ENCODE assay signal across 28 mouse cellular contexts in genomic region chr8:77321901-77322300, GRCm38 (mm10).
A peak's percentile ranks its signal among the peaks of the same experiment; 100 is the strongest.
DNase-seq lines count a peak whose midpoint lies in the region; ATAC-seq lines count a peak whose summit lies in the region.
"Had no signal": no experiment of that assay in that cellular context is flagged by ENCODE, and none has a peak within 500 bp of the region (broad histone marks: within the 10 kb centered on the region; RNA-seq: fewer than 3 reads in every experiment).

No protein-coding gene starts in this region.

- H3K9me3 ChIP-seq in intestine, embryonic 14.5 days (ENCODE audit: control insufficient read depth, low read length), result no peaks in the 10 kb centered on the region
- no peaks in the 10 kb centered on the region for H3K9me3 ChIP-seq in intestine, embryonic 16.5 days (ENCODE audit: control insufficient read depth, low read length)
- no peaks in the 10 kb centered on the region for H3K9me3 ChIP-seq in limb, embryonic 11.5 days (ENCODE audit: control insufficient read depth, low read length)
- H3K9me3 ChIP-seq in limb, embryonic 10.5 days (replicated peaks), result no peaks in the 10 kb centered on the region
- no peaks in the 10 kb centered on the region for H3K9me3 ChIP-seq in midbrain, embryonic 10.5 days (replicated peaks)
- H3K9me3 ChIP-seq in midbrain, embryonic 13.5 days, result no peaks in the 10 kb centered on the region
- H3K9me3 ChIP-seq: embryonic facial prominence, embryonic 13.5 days; embryonic facial prominence, embryonic 15.5 days; forebrain, embryonic 10.5 days; forebrain, embryonic 12.5 days; G1E had no signal

- WGBS in intestine, embryonic 14.5 days, result 95% methylated on average over 4 of the region's 4 CpGs
- 93% methylated on average over 4 of the region's 4 CpGs for WGBS in intestine, embryonic 16.5 days
- WGBS in limb, embryonic 11.5 days, result 87% methylated on average over 4 of the region's 4 CpGs
- 93% methylated on average over 4 of the region's 4 CpGs for WGBS in limb, embryonic 10.5 days
- 94% methylated on average over 4 of the region's 4 CpGs for WGBS in midbrain, embryonic 10.5 days
- over 99% methylated on average over 4 of the region's 4 CpGs for WGBS in midbrain, embryonic 13.5 days

- no peaks in the 10 kb centered on the region for H3K27me3 ChIP-seq in intestine, embryonic 14.5 days (replicated peaks; ENCODE audit: control insufficient read depth, insufficient read depth, low read length)
- H3K27me3 ChIP-seq in intestine, embryonic 16.5 days (replicated peaks; ENCODE audit: control insufficient read depth, insufficient read depth, low read length), result no peaks in the 10 kb centered on the region
- H3K27me3 ChIP-seq in limb, embryonic 11.5 days (ENCODE audit: control insufficient read depth, insufficient read depth, low read length), result no peaks in the 10 kb centered on the region
- H3K27me3 ChIP-seq in limb, embryonic 10.5 days (ENCODE audit: low read depth, poor library complexity, severe bottlenecking), result no peaks in the 10 kb centered on the region
- H3K27me3 ChIP-seq in midbrain, embryonic 10.5 days (ENCODE audit: low read depth, poor library complexity, severe bottlenecking), result no peaks in the 10 kb centered on the region
- no peaks in the 10 kb centered on the region for H3K27me3 ChIP-seq in midbrain, embryonic 13.5 days
- H3K27me3 ChIP-seq: CH12.LX; embryonic facial prominence, embryonic 13.5 days; embryonic facial prominence, embryonic 15.5 days; forebrain, embryonic 12.5 days; Patski had no signal

- H3K9ac ChIP-seq in intestine, embryonic 14.5 days (ENCODE audit: low read length), result no peak overlapping the region
- H3K9ac ChIP-seq in intestine, embryonic 16.5 days (ENCODE audit: low read depth, low read length), result no peak overlapping the region
- H3K9ac ChIP-seq in limb, embryonic 11.5 days (ENCODE audit: low read length), result no peak overlapping the region
- no peak overlapping the region for H3K9ac ChIP-seq in midbrain, embryonic 13.5 days (replicated peaks)
- H3K9ac ChIP-seq: embryonic facial prominence, embryonic 13.5 days; embryonic facial prominence, embryonic 15.5 days; forebrain, embryonic 12.5 days had no signal

- peaks cover 11% of the 10 kb centered on the region for H3K36me3 ChIP-seq in intestine, embryonic 14.5 days (ENCODE audit: control insufficient read depth, insufficient read depth, low read length)
- H3K36me3 ChIP-seq in intestine, embryonic 16.5 days (ENCODE audit: control insufficient read depth, insufficient read depth, low read length), result no peaks in the 10 kb centered on the region
- no peaks in the 10 kb centered on the region for H3K36me3 ChIP-seq in limb, embryonic 11.5 days (ENCODE audit: control insufficient read depth, insufficient read depth, low read length)
- H3K36me3 ChIP-seq in limb, embryonic 10.5 days, result peaks cover 14% of the 10 kb centered on the region
- H3K36me3 ChIP-seq in midbrain, embryonic 10.5 days, result no peaks in the 10 kb centered on the region
- H3K36me3 ChIP-seq in midbrain, embryonic 13.5 days, result no peaks in the 10 kb centered on the region
- H3K36me3 ChIP-seq: forebrain, embryonic 12.5 days had no signal

- H3K27ac ChIP-seq in intestine, embryonic 14.5 days (ENCODE audit: low read depth), result no peak overlapping the region
- H3K27ac ChIP-seq in intestine, embryonic 16.5 days (ENCODE audit: low read length), result no peak overlapping the region
- H3K27ac ChIP-seq in limb, embryonic 11.5 days (replicated peaks; ENCODE audit: low read depth, low read length), result no peak overlapping the region
- H3K27ac ChIP-seq in limb, embryonic 10.5 days, result no peak overlapping the region
- H3K27ac ChIP-seq in midbrain, embryonic 10.5 days (replicated peaks), result no peak overlapping the region
- H3K27ac ChIP-seq in midbrain, embryonic 13.5 days, result no peak overlapping the region
- H3K27ac ChIP-seq: embryonic facial prominence, embryonic 13.5 days; embryonic facial prominence, embryonic 15.5 days; forebrain, embryonic 10.5 days; forebrain, embryonic 12.5 days had no signal

- ATAC-seq in intestine, embryonic 14.5 days (replicated peaks; ENCODE audit: low FRiP score, low TSS enrichment, low read depth), result no peak
- ATAC-seq in intestine, embryonic 16.5 days, result no peak
- no peak for ATAC-seq in limb, embryonic 11.5 days (ENCODE audit: insufficient number of reproducible peaks, low FRiP score, low TSS enrichment, low read depth)
- no peak for ATAC-seq in midbrain, embryonic 13.5 days
- ATAC-seq: activated CD4-positive, CD25-positive, alpha-beta regulatory T cell, adult 4 months; CD4-positive, CD25-positive, alpha-beta regulatory T cell, adult 4 months; forebrain, embryonic 14.5 days; Patski had no signal

- no peak overlapping the region for H3K4me2 ChIP-seq in intestine, embryonic 14.5 days (ENCODE audit: low read length)
- no peak overlapping the region for H3K4me2 ChIP-seq in intestine, embryonic 16.5 days (ENCODE audit: low read depth, low read length)
- no peak overlapping the region for H3K4me2 ChIP-seq in limb, embryonic 11.5 days (ENCODE audit: low read depth, severe bottlenecking)
- H3K4me2 ChIP-seq in midbrain, embryonic 13.5 days (replicated peaks), result no peak overlapping the region
- H3K4me2 ChIP-seq: embryonic facial prominence, embryonic 13.5 days; embryonic facial prominence, embryonic 15.5 days; forebrain, embryonic 12.5 days had no signal

- intact Hi-C loops in heart, postnatal 25 days (cut with DNase I), result no loop called here

- no peak overlapping the region for H3K4me3 ChIP-seq in intestine, embryonic 14.5 days (ENCODE audit: low read depth, low read length)
- no peak overlapping the region for H3K4me3 ChIP-seq in intestine, embryonic 16.5 days (ENCODE audit: low read length)
- H3K4me3 ChIP-seq in limb, embryonic 11.5 days (ENCODE audit: low read depth, low read length), result no peak overlapping the region
- no peak overlapping the region for H3K4me3 ChIP-seq in limb, embryonic 10.5 days
- no peak overlapping the region for H3K4me3 ChIP-seq in midbrain, embryonic 10.5 days
- H3K4me3 ChIP-seq in midbrain, embryonic 13.5 days (replicated peaks), result no peak overlapping the region
- H3K4me3 ChIP-seq: embryonic facial prominence, embryonic 13.5 days; embryonic facial prominence, embryonic 15.5 days; erythroblast, embryonic 14.5 days; forebrain, embryonic 10.5 days; forebrain, embryonic 12.5 days had no signal

- DNase-seq in heart, adult 11 months, result peak; percentile 79
- DNase-seq in heart, postnatal 25 days (ENCODE audit: low spot score), result no peak
- peak; percentile 29 for DNase-seq in intestine, embryonic 14.5 days (ENCODE audit: low spot score)
- DNase-seq in limb, embryonic 11.5 days (ENCODE audit: low spot score), result peak; percentile 13
- DNase-seq in limb, embryonic 10.5 days (ENCODE audit: low spot score), result no peak
- peak; percentile 8 for DNase-seq in midbrain, embryonic 10.5 days (ENCODE audit: low spot score)
- DNase-seq: adrenal gland, adult 8-10 months; adrenal gland, postnatal 14 days; adrenal gland, postnatal 36 days; B cell, adult 2 months; cerebellum, adult 11-12 months; cerebellum, adult 2 months; cerebellum, adult 9-10 months; cerebellum, postnatal 10 days; cerebellum, postnatal 25 days had no signal

- H3K4me1 ChIP-seq in intestine, embryonic 14.5 days (replicated peaks; ENCODE audit: control insufficient read depth, insufficient read depth, low read length), result no peaks in the 10 kb centered on the region
- H3K4me1 ChIP-seq in intestine, embryonic 16.5 days (ENCODE audit: control insufficient read depth, insufficient read depth, low read length), result no peaks in the 10 kb centered on the region
- H3K4me1 ChIP-seq in limb, embryonic 11.5 days (ENCODE audit: control insufficient read depth, insufficient read depth, low read length), result no peaks in the 10 kb centered on the region
- H3K4me1 ChIP-seq in limb, embryonic 10.5 days, result no peaks in the 10 kb centered on the region
- H3K4me1 ChIP-seq in midbrain, embryonic 10.5 days, result no peaks in the 10 kb centered on the region
- no peaks in the 10 kb centered on the region for H3K4me1 ChIP-seq in midbrain, embryonic 13.5 days (replicated peaks)
- H3K4me1 ChIP-seq: embryonic facial prominence, embryonic 13.5 days; embryonic facial prominence, embryonic 15.5 days; forebrain, embryonic 10.5 days; forebrain, embryonic 12.5 days had no signal

Comparison
In these comparisons a context has a peak if more than half of its experiments do, and no peak if none do; other contexts are left out.
1. DNase-seq: peak in heart, adult 11 months (single experiment), intestine, embryonic 14.5 days (single experiment), limb, embryonic 11.5 days (single experiment) and midbrain, embryonic 10.5 days (single experiment); none in heart, postnatal 25 days (single experiment) and limb, embryonic 10.5 days (single experiment).